In genomic region chr3:31022895-31023436, GRCm38 (mm10) we compare ENCODE assay signal across 8 mouse cellular contexts. TPM values are rescaled to one million over a fixed set of nuclear protein-coding genes. Genes with fewer than 3 reads are reported as not detected.
DNase-seq lines count a peak whose midpoint lies in the region; ATAC-seq and TF ChIP-seq lines count a peak whose summit lies in the region.

No protein-coding gene starts in this region.

- no peak overlapping the region for H3K4me3 ChIP-seq in forebrain, embryonic 15.5 days
- no peak overlapping the region for H3K4me3 ChIP-seq in forebrain, embryonic 12.5 days (replicated peaks)
- no peak overlapping the region for H3K4me3 ChIP-seq in myocyte
- H3K4me3 ChIP-seq in midbrain, embryonic 14.5 days (replicated peaks; ENCODE audit: low read depth, low read length), result no peak overlapping the region

- no peak overlapping the region for H3K9ac ChIP-seq in forebrain, embryonic 15.5 days (replicated peaks)
- no peak overlapping the region for H3K9ac ChIP-seq in forebrain, embryonic 12.5 days
- H3K9ac ChIP-seq in midbrain, embryonic 14.5 days (replicated peaks; ENCODE audit: low read length), result no peak overlapping the region

- peak; percentile 48; the same call in 1 of the 2 replicates for ATAC-seq in forebrain, embryonic 15.5 days (replicated peaks)
- no peak for ATAC-seq in forebrain, embryonic 12.5 days (ENCODE audit: low FRiP score)
- ATAC-seq in midbrain, embryonic 14.5 days (ENCODE audit: low FRiP score, low TSS enrichment), result no peak

- no peak overlapping the region for H3K4me2 ChIP-seq in forebrain, embryonic 15.5 days (replicated peaks)
- no peak overlapping the region for H3K4me2 ChIP-seq in forebrain, embryonic 12.5 days
- H3K4me2 ChIP-seq in myocyte (ENCODE audit: low read depth), result peak overlapping the region; percentile 80
- no peak overlapping the region for H3K4me2 ChIP-seq in midbrain, embryonic 14.5 days (ENCODE audit: low read length)

- H3K79me2 ChIP-seq in myocyte (ENCODE audit: control insufficient read depth, insufficient read depth), result peaks cover 9% of the 10 kb centered on the region

- H3K4me1 ChIP-seq in forebrain, embryonic 15.5 days, result no peaks in the 10 kb centered on the region
- H3K4me1 ChIP-seq in forebrain, embryonic 12.5 days, result peaks cover 3% of the 10 kb centered on the region; the same call in 1 of the 2 replicates
- no peaks in the 10 kb centered on the region for H3K4me1 ChIP-seq in midbrain, embryonic 14.5 days (ENCODE audit: control insufficient read depth, insufficient read depth, low read length)

- no peak overlapping the region for H3K27ac ChIP-seq in forebrain, embryonic 15.5 days (replicated peaks)
- no peak overlapping the region for H3K27ac ChIP-seq in forebrain, embryonic 12.5 days
- no peak overlapping the region for H3K27ac ChIP-seq in midbrain, embryonic 14.5 days (replicated peaks; ENCODE audit: low read depth, low read length)

- no peak overlapping the region for H3ac ChIP-seq in myocyte (ENCODE audit: control insufficient read depth, insufficient read length)

- H3K27me3 ChIP-seq in forebrain, embryonic 15.5 days, result no peaks in the 10 kb centered on the region
- no peaks in the 10 kb centered on the region for H3K27me3 ChIP-seq in forebrain, embryonic 12.5 days
- H3K27me3 ChIP-seq in myocyte (ENCODE audit: control insufficient read depth, insufficient read depth, insufficient read length), result no peaks in the 10 kb centered on the region
- H3K27me3 ChIP-seq in midbrain, embryonic 14.5 days (ENCODE audit: control insufficient read depth, insufficient read depth, low read length), result no peaks in the 10 kb centered on the region

- intact Hi-C loops in gastrocnemius, postnatal 14 days (cut with DNase I; ENCODE audit: low total_unique reads), result no loop called here

- no peaks in the 10 kb centered on the region; the same call in none of the 2 replicates for H3K36me3 ChIP-seq in forebrain, embryonic 15.5 days
- no peaks in the 10 kb centered on the region for H3K36me3 ChIP-seq in forebrain, embryonic 12.5 days (replicated peaks)
- no peaks in the 10 kb centered on the region for H3K36me3 ChIP-seq in myocyte (ENCODE audit: control insufficient read depth, insufficient read depth)
- H3K36me3 ChIP-seq in midbrain, embryonic 14.5 days (ENCODE audit: control insufficient read depth, insufficient read depth, low read length), result peaks cover 8% of the 10 kb centered on the region; the same call in 1 of the 2 replicates

- H3K9me3 ChIP-seq in forebrain, embryonic 15.5 days, result no peaks in the 10 kb centered on the region
- no peaks in the 10 kb centered on the region for H3K9me3 ChIP-seq in forebrain, embryonic 12.5 days
- no peaks in the 10 kb centered on the region for H3K9me3 ChIP-seq in midbrain, embryonic 14.5 days (ENCODE audit: control insufficient read depth, low read length)

- 57% methylated on average over 7 of the region's 7 CpGs for WGBS in forebrain, embryonic 15.5 days
- WGBS in forebrain, embryonic 12.5 days, result 55% methylated on average over 7 of the region's 7 CpGs
- 33% methylated on average over 7 of the region's 7 CpGs for WGBS in midbrain, embryonic 14.5 days

- TF ChIP-seq POLR2A in myocyte (IDR thresholded peaks at IDR 0.05; ENCODE audit: insufficient read length, low read depth), result no peak

- DNase-seq in gastrocnemius, postnatal 14 days, result peak; percentile 21
- peak; percentile 45 for DNase-seq in kidney, adult 9 months
- no peak for DNase-seq in spleen, postnatal 14 days (ENCODE audit: low spot score in 2 of 2)
- DNase-seq in layer of hippocampus, adult 11-12 months (ENCODE audit: low spot score), result no peak
- no peak for DNase-seq in midbrain, embryonic 14.5 days

TF ChIP-seq in myocyte, 11 proteins besides CTCF, POLR2A, EP300 and RAD21:
- peak; percentile 43 for TF ChIP-seq TCF3 (IDR thresholded peaks at IDR 0.05; ENCODE audit: insufficient read length, low read depth)
- no peak for TF ChIP-seq REST (IDR thresholded peaks at IDR 0.05; ENCODE audit: insufficient read depth, insufficient read length)
- no peak for TF ChIP-seq MAX (IDR thresholded peaks at IDR 0.05; ENCODE audit: low read depth)
- TF ChIP-seq POLR2AphosphoS2 (IDR thresholded peaks at IDR 0.05; ENCODE audit: insufficient read length, low read depth), result no peak
- no peak for TF ChIP-seq USF1 (IDR thresholded peaks at IDR 0.05; ENCODE audit: low read depth)
- TF ChIP-seq SRF (IDR thresholded peaks at IDR 0.05; ENCODE audit: control insufficient read depth, insufficient read length, low read depth), result no peak
- TF ChIP-seq CEBPB (IDR thresholded peaks at IDR 0.05; ENCODE audit: insufficient read depth, poor library complexity, severe bottlenecking), result 0 out of 2 replicates have a peak, but pooled peaks have one; percentile 28
- no peak for TF ChIP-seq TCF12 (IDR thresholded peaks at IDR 0.05; ENCODE audit: insufficient read depth, poor library complexity, severe bottlenecking)
- TF ChIP-seq MYOD1 (IDR thresholded peaks at IDR 0.05; ENCODE audit: control insufficient read depth in 1 of 3, insufficient read length in 2 of 3, low read depth in 2 of 3), result peak; percentile 7 to 88 (median 81)
- peak in 2 of 3 experiments; percentile 84 to 94 for TF ChIP-seq MYOG (IDR thresholded peaks at IDR 0.05; ENCODE audit: control insufficient read depth in 1 of 3, insufficient read depth in 1 of 3, insufficient read length in 2 of 3, low read depth in 2 of 3)
- TF ChIP-seq E2F4 (IDR thresholded peaks at IDR 0.05; ENCODE audit: insufficient read depth), result no peak

RNA-seq across cellular contexts. Expression of gene Prkci, which starts 27.4 kb away (rescaled TPM):
- 25.7 and 25.9 TPM in 2 replicates for polyA plus RNA-seq in forebrain, embryonic 15.5 days (2015; fragmentation: Nextera tagmentation; extraction: Ambion mirVana)
- 38.7 and 40.2 TPM in 2 replicates for polyA plus RNA-seq in forebrain, embryonic 12.5 days (2016; fragmentation: Nextera tagmentation; extraction: Ambion mirVana)
- total RNA-seq in gastrocnemius, postnatal 14 days (2021), result 1 to 10 TPM; 5.9 to 6.7 TPM
- polyA plus RNA-seq in myocyte (2012; fragmentation: generic; extraction: Trizol), result 10.8 TPM
- 19.3 and 34.4 TPM in 2 replicates for polyA plus RNA-seq in midbrain, embryonic 14.5 days (2014; fragmentation: Nextera tagmentation; extraction: Ambion mirVana)

RNA-seq across cellular contexts. Expression of gene Phc3, which starts 53.8 kb away (rescaled TPM):
- polyA plus RNA-seq in forebrain, embryonic 15.5 days (2015; fragmentation: Nextera tagmentation; extraction: Ambion mirVana), result 6.9 and 7.4 TPM in 2 replicates
- 6.9 and 7.5 TPM in 2 replicates for polyA plus RNA-seq in forebrain, embryonic 12.5 days (2016; fragmentation: Nextera tagmentation; extraction: Ambion mirVana)
- total RNA-seq in gastrocnemius, postnatal 14 days (2021), result 10 to 100 TPM; 10.5 to 11.8 TPM
- 4.8 TPM for polyA plus RNA-seq in myocyte (2012; fragmentation: generic; extraction: Trizol)
- 9.2 and 9.3 TPM in 2 replicates for polyA plus RNA-seq in midbrain, embryonic 14.5 days (2014; fragmentation: Nextera tagmentation; extraction: Ambion mirVana)

Comparison
In these comparisons a context has a peak if more than half of its experiments do, and no peak if none do; other contexts are left out.
1. DNase-seq: peak in gastrocnemius, postnatal 14 days (single experiment) and kidney, adult 9 months (single experiment); none in spleen, postnatal 14 days (0 of 2), layer of hippocampus, adult 11-12 months (single experiment) and midbrain, embryonic 14.5 days (single experiment).